Mouse (Mus musculus): ENCODE results near the gene Mnat1. TPM values are rescaled to one million over a fixed set of nuclear protein-coding genes. Genes with fewer than 3 reads are reported as not detected.

Gene Mnat1
- polyA plus RNA-seq, 1 experiment from 2014 or later: 7.1 TPM

- no peaks in the 10 kb centered on the region for H3K27me3 ChIP-seq (ENCODE audit: control insufficient read depth, insufficient read depth, low read depth, low read length)
- H3K36me3 ChIP-seq (ENCODE audit: control insufficient read depth, insufficient read depth): no peaks in the 10 kb centered on the region
- no peaks in the 10 kb centered on the region for H3K9me3 ChIP-seq (replicated peaks; ENCODE audit: control insufficient read depth, low read length)
- no peak overlapping the region for H3K9ac ChIP-seq (ENCODE audit: low read depth, low read length)
- no peak overlapping the region for H3K27ac ChIP-seq (ENCODE audit: low read length)
- no peak overlapping the region for H3K4me2 ChIP-seq (ENCODE audit: low read depth, low read length)
- no peaks in the 10 kb centered on the region for H3K4me1 ChIP-seq (ENCODE audit: control insufficient read depth, low read depth, low read length)
- H3K4me3 ChIP-seq (ENCODE audit: low read depth, low read length): no peak overlapping the region
- WGBS (ENCODE audit: insufficient replicate concordance): 61% methylated on average over 2 of the region's 2 CpGs
- no peak for ATAC-seq (ENCODE audit: low read depth)
Observed at GRCm38 (mm10) chr12:73300531-73300930, 177.0 kb downstream of the Mnat1 start.

- ATAC-seq (ENCODE audit: low read depth): no peak
- H3K4me1 ChIP-seq (ENCODE audit: control insufficient read depth, low read depth, low read length): no peaks in the 10 kb centered on the region
- WGBS (ENCODE audit: insufficient replicate concordance): 55% methylated on average over 4 of the region's 4 CpGs
- no peaks in the 10 kb centered on the region for H3K9me3 ChIP-seq (replicated peaks; ENCODE audit: control insufficient read depth, low read length)
- no peak overlapping the region for H3K9ac ChIP-seq (ENCODE audit: low read depth, low read length)
- no peak overlapping the region for H3K4me3 ChIP-seq (ENCODE audit: low read depth, low read length)
- H3K27ac ChIP-seq (ENCODE audit: low read length): no peak overlapping the region
- H3K4me2 ChIP-seq (ENCODE audit: low read depth, low read length): no peak overlapping the region
- H3K36me3 ChIP-seq (ENCODE audit: control insufficient read depth, insufficient read depth): no peaks in the 10 kb centered on the region
- no peaks in the 10 kb centered on the region for H3K27me3 ChIP-seq (ENCODE audit: control insufficient read depth, insufficient read depth, low read depth, low read length)
Observed at GRCm38 (mm10) chr12:73304636-73305035, 181.1 kb downstream of the Mnat1 start.

DNA sequence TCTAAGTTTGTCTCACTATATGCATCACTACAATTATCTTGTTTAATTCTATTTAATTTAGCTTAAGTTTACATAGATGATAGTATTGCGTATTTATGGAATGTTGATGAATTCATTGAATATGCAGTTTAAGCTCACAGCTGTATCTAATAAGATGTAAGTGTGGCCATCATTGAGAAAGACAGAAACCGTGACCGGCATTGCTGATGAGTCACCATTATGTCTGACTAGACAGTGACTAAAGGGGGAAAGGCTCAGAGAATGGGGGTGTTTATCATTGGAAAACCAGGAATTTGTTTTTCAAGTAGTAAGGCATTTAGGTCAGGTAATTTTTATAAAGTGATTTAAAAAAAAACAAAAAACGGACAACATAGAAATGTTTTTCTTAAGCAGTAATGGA, 184.2 kb downstream of the Mnat1 start:
- Histone ChIP-seq H3K4me2 (ENCODE audit: low read depth, low read length) (no peak overlapping the region), H3K27ac (ENCODE audit: low read length) (no peak overlapping the region), H3K4me3 (ENCODE audit: low read depth, low read length) (no peak overlapping the region), H3K27me3 (ENCODE audit: control insufficient read depth, insufficient read depth, low read depth, low read length) (no peaks in the 10 kb centered on the region), H3K4me1 (ENCODE audit: control insufficient read depth, low read depth, low read length) (no peaks in the 10 kb centered on the region), H3K9me3 (replicated peaks; ENCODE audit: control insufficient read depth, low read length) (no peaks in the 10 kb centered on the region), H3K36me3 (ENCODE audit: control insufficient read depth, insufficient read depth) (no peaks in the 10 kb centered on the region), H3K9ac (ENCODE audit: low read depth, low read length) (no peak overlapping the region)
- no peak for ATAC-seq (ENCODE audit: low read depth)
- WGBS (ENCODE audit: insufficient replicate concordance): 73% methylated on average over 4 of the region's 4 CpGs

DNA sequence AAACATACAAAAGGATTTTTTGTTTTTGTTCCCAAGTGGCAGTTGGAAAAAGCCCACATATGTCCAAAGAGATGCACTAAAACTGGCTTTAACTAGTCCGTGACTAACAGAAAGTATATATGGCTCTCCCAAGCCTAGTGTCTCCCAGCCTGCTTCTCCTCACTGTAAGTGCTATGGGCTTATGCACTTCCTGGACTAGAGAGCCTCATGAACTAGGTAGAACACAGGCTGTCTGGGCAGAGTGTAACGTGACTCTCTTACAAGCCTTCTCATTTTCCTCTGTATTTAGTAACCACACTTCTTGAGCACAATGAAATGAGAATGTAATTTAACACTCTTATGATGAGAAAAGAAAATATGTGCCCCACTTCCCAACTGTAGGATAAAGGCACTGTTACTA, 185.2 kb downstream of the Mnat1 start:
- WGBS (ENCODE audit: insufficient replicate concordance): 65% methylated on average over 2 of the region's 2 CpGs
- H3K9ac ChIP-seq (ENCODE audit: low read depth, low read length): no peak overlapping the region
- H3K4me2 ChIP-seq (ENCODE audit: low read depth, low read length): no peak overlapping the region
- no peak overlapping the region for H3K4me3 ChIP-seq (ENCODE audit: low read depth, low read length)
- no peak overlapping the region for H3K27ac ChIP-seq (ENCODE audit: low read length)
- H3K4me1 ChIP-seq (ENCODE audit: control insufficient read depth, low read depth, low read length): no peaks in the 10 kb centered on the region
- H3K9me3 ChIP-seq (replicated peaks; ENCODE audit: control insufficient read depth, low read length): no peaks in the 10 kb centered on the region
- no peaks in the 10 kb centered on the region for H3K27me3 ChIP-seq (ENCODE audit: control insufficient read depth, insufficient read depth, low read depth, low read length)
- no peak for ATAC-seq (ENCODE audit: low read depth)
- no peaks in the 10 kb centered on the region for H3K36me3 ChIP-seq (ENCODE audit: control insufficient read depth, insufficient read depth)

DNA sequence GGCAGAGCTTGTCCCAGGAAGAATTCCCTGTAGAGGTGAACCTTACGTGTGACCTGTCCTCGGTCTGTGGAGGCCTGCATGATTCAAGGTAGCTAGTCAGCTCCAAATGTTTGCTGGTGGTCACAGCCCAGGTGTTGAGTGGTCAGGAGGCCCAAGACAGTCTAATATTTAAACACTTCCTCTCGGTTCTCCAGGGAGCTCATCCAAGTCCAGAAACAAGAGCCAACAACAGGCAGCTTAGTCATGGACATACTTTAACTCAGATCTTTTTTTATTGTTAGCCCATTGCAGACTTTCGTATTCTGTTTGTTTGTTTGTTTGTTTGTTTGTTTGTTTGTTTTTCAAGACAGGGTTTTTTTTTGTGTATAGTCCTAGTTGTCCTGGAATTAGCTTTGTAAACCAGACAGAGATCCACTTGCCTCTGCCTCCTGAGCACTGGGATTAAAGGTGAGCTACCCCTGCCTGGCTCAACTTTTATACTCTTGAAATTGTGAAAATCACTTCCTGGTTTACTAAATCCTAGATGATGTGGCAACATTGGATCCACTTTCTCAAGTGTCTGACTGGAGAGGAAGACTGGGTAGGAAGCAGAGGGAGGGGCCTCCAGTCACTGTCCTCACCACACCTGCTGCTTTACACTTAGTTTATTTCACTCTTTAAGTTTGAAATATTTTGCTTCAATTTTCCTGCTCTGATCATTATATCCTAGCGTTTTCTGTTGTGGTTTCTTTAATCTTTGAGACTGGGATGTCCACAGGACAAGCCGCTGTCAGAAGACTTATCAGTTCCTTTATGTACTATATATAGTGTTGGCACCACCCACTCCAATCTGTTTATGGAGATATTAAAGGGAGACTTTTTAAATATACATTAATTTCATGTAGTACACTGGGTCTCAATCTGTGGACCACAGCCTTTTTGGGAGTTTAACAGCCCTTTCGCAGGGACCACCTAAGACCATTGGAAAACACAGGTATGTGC, 194.5 kb downstream of the Mnat1 start:
- no peaks in the 10 kb centered on the region for H3K27me3 ChIP-seq (ENCODE audit: control insufficient read depth, insufficient read depth, low read depth, low read length)
- no peak for ATAC-seq (ENCODE audit: low read depth)
- no peak overlapping the region for H3K27ac ChIP-seq (ENCODE audit: low read length)
- no peaks in the 10 kb centered on the region for H3K36me3 ChIP-seq (ENCODE audit: control insufficient read depth, insufficient read depth)
- no peaks in the 10 kb centered on the region for H3K9me3 ChIP-seq (replicated peaks; ENCODE audit: control insufficient read depth, low read length)
- no peak overlapping the region for H3K9ac ChIP-seq (ENCODE audit: low read depth, low read length)
- 52% methylated on average over 7 of the region's 7 CpGs for WGBS (ENCODE audit: insufficient replicate concordance)
- H3K4me1 ChIP-seq (ENCODE audit: control insufficient read depth, low read depth, low read length): no peaks in the 10 kb centered on the region
- H3K4me3 ChIP-seq (ENCODE audit: low read depth, low read length): no peak overlapping the region
- no peak overlapping the region for H3K4me2 ChIP-seq (ENCODE audit: low read depth, low read length)

Other genes starting within 250 kb of the Mnat1 start
- gene Six6, start 183.8 kb upstream of the Mnat1 start, polyA plus RNA-seq (2015; fragmentation: Nextera tagmentation; extraction: Ambion mirVana): not detected in 2 replicates
- gene 4930447C04Rik, start 182.9 kb upstream of the Mnat1 start, polyA plus RNA-seq (2015; fragmentation: Nextera tagmentation; extraction: Ambion mirVana): 0.14 and 0.29 TPM in 2 replicates
- 0.22 and 0.24 TPM in 2 replicates for gene Six1, start 69.8 kb upstream of the Mnat1 start, polyA plus RNA-seq (2015; fragmentation: Nextera tagmentation; extraction: Ambion mirVana)
- 0.04 and 0.06 TPM in 2 replicates for gene Six4, start 10.3 kb upstream of the Mnat1 start, polyA plus RNA-seq (2015; fragmentation: Nextera tagmentation; extraction: Ambion mirVana)
- gene Trmt5, start 163.0 kb downstream of the Mnat1 start, polyA plus RNA-seq (2015; fragmentation: Nextera tagmentation; extraction: Ambion mirVana): 5.1 and 5.7 TPM in 2 replicates
- 1.3 and 2.5 TPM in 2 replicates for gene Slc38a6, start 163.1 kb downstream of the Mnat1 start, polyA plus RNA-seq (2015; fragmentation: Nextera tagmentation; extraction: Ambion mirVana)

All from liver, embryonic 16.5 days (tissue).